In the genomic region with DNA sequence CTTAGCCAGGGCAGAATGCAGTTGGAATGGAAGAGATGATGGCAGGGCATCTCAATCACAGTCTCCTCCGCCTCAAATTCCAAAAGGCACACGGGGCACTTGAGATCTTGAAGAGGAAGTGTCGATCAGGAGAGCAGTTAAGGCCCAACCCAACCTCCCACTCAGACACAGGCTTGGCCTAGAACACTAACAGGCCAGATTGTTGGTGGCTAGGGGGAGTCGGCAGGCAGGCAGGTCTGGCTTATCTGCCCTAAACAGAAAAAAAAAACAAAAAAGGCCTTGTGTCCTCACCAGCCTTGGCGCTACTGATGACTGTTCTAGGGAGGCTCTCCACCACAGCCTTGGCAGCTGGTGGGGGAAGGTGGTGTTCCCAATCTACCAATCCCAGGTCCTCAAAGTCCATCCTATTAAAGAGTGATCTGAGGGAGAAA, we compare ENCODE assay signal across 8 mouse cellular contexts. TPM values are rescaled to one million over a fixed set of nuclear protein-coding genes. Genes with fewer than 3 reads are reported as not detected.
A peak's percentile ranks its signal among the peaks of the same experiment; 100 is the strongest.
DNase-seq lines count a peak whose midpoint lies in the region; ATAC-seq and TF ChIP-seq lines count a peak whose summit lies in the region.

No protein-coding gene starts in this region.

- no peak for TF ChIP-seq POLR2A in bone marrow, adult 2 months (IDR thresholded peaks at IDR 0.05; ENCODE audit: borderline replicate concordance, control insufficient read depth, low read depth, low read length)

- H3K9me3 ChIP-seq in heart, embryonic 10.5 days = no peaks in the 10 kb centered on the region
- H3K9me3 ChIP-seq in hindbrain, postnatal 0 days (ENCODE audit: low read length) = no peaks in the 10 kb centered on the region
- no peaks in the 10 kb centered on the region for H3K9me3 ChIP-seq in midbrain, embryonic 14.5 days (ENCODE audit: control insufficient read depth, low read length)

- peak overlapping the region; percentile 96 for H3K4me2 ChIP-seq in hindbrain, postnatal 0 days (ENCODE audit: low read depth, low read length)
- H3K4me2 ChIP-seq in midbrain, embryonic 14.5 days (ENCODE audit: low read length) = peak overlapping the region; percentile 88

- peak overlapping the region; percentile 88 for H3K4me3 ChIP-seq in heart, embryonic 10.5 days
- H3K4me3 ChIP-seq in bone marrow, adult 2 months (replicated peaks; ENCODE audit: control insufficient read depth, low read depth, low read length) = peak overlapping the region; percentile 30
- peak overlapping the region; percentile 71 for H3K4me3 ChIP-seq in hindbrain, postnatal 0 days (ENCODE audit: low read length)
- 0 out of 2 replicates have a peak overlapping the region, but pooled peaks have one; percentile 72 for H3K4me3 ChIP-seq in midbrain, embryonic 14.5 days (replicated peaks; ENCODE audit: low read depth, low read length)

- H3K36me3 ChIP-seq in heart, embryonic 10.5 days = peaks cover 40% of the 10 kb centered on the region
- H3K36me3 ChIP-seq in hindbrain, postnatal 0 days (ENCODE audit: insufficient read depth, low read length) = peaks cover 13% of the 10 kb centered on the region
- peaks cover 22% of the 10 kb centered on the region for H3K36me3 ChIP-seq in midbrain, embryonic 14.5 days (ENCODE audit: control insufficient read depth, insufficient read depth, low read length)

- H3K27ac ChIP-seq in heart, embryonic 10.5 days = peak overlapping the region; percentile 89
- no peak overlapping the region for H3K27ac ChIP-seq in bone marrow, adult 2 months (ENCODE audit: control insufficient read depth, insufficient read depth, low read depth, low read length, poor library complexity)
- no peak overlapping the region for H3K27ac ChIP-seq in hindbrain, postnatal 0 days
- no peak overlapping the region for H3K27ac ChIP-seq in midbrain, embryonic 14.5 days (replicated peaks; ENCODE audit: low read depth, low read length)

- no peaks in the 10 kb centered on the region for H3K27me3 ChIP-seq in heart, embryonic 10.5 days (ENCODE audit: insufficient read depth, poor library complexity, severe bottlenecking)
- no peaks in the 10 kb centered on the region for H3K27me3 ChIP-seq in hindbrain, postnatal 0 days (ENCODE audit: insufficient read depth, low read length)
- H3K27me3 ChIP-seq in midbrain, embryonic 14.5 days (ENCODE audit: control insufficient read depth, insufficient read depth, low read length) = no peaks in the 10 kb centered on the region

- peak; percentile 75 for DNase-seq in heart, embryonic 10.5 days (ENCODE audit: low spot score)
- DNase-seq in heart, postnatal 4 days = no peak
- no peak for DNase-seq in hindbrain, postnatal 0 days (ENCODE audit: low spot score)
- no peak for DNase-seq in midbrain, embryonic 14.5 days
- DNase-seq in gastrocnemius, postnatal 10 days = no peak
- no peak for DNase-seq in cerebellum, postnatal 25 days

- 24% methylated on average over 5 of the region's 5 CpGs for WGBS in heart, embryonic 10.5 days
- WGBS in bone marrow, adult 2 months = 37% methylated on average over 5 of the region's 5 CpGs
- 66% methylated on average over 5 of the region's 5 CpGs for WGBS in hindbrain, postnatal 0 days
- WGBS in midbrain, embryonic 14.5 days = 85% methylated on average over 5 of the region's 5 CpGs

- peak overlapping the region; percentile 70 for H3K9ac ChIP-seq in hindbrain, postnatal 0 days (replicated peaks; ENCODE audit: low read length)
- no peak overlapping the region for H3K9ac ChIP-seq in midbrain, embryonic 14.5 days (replicated peaks; ENCODE audit: low read length)

- H3K4me1 ChIP-seq in heart, embryonic 10.5 days = peaks cover 44% of the 10 kb centered on the region
- H3K4me1 ChIP-seq in bone marrow, adult 2 months (ENCODE audit: control insufficient read depth, insufficient read depth, low read length) = peaks cover 1% of the 10 kb centered on the region; the same call in 1 of the 2 replicates
- peaks cover 13% of the 10 kb centered on the region for H3K4me1 ChIP-seq in hindbrain, postnatal 0 days (ENCODE audit: insufficient read depth, low read length)
- H3K4me1 ChIP-seq in midbrain, embryonic 14.5 days (ENCODE audit: control insufficient read depth, insufficient read depth, low read length) = peaks cover 13% of the 10 kb centered on the region; the same call in 1 of the 2 replicates

- TF ChIP-seq CTCF in bone marrow, adult 2 months (IDR thresholded peaks at IDR 0.05; ENCODE audit: control insufficient read depth, insufficient read depth, low read length) = no peak
- no peak for TF ChIP-seq CTCF in hindbrain, postnatal 0 days (IDR thresholded peaks at IDR 0.05; ENCODE audit: low read depth)

- no peak for ATAC-seq in hindbrain, postnatal 0 days
- no peak for ATAC-seq in midbrain, embryonic 14.5 days (ENCODE audit: low FRiP score, low TSS enrichment)
- ATAC-seq in erythroid progenitor cell, adult 5-6 weeks (replicated peaks; ENCODE audit: low FRiP score, poor library complexity, severe bottlenecking) = no peak

RNA-seq across cellular contexts. Expression of a gene that starts 5.6 kb away (rescaled TPM):
- 119 and 127 TPM in 2 replicates for polyA plus RNA-seq in heart, embryonic 10.5 days (2016; fragmentation: Nextera tagmentation; extraction: Ambion mirVana)
- total RNA-seq in heart, postnatal 4 days (2021) = 10 to 100 TPM; 41.1 to 42.4 TPM
- 62.6 and 104 TPM in 2 replicates for polyA plus RNA-seq in bone marrow, adult 2 months (2011; ENCODE audit: insufficient read depth, insufficient read length, low replicate concordance, missing spikeins)
- 70.6 and 72.7 TPM in 2 replicates for total RNA-seq in hindbrain, postnatal 0 days (2014; rRNA removed)
- 128 and 134 TPM in 2 replicates for polyA plus RNA-seq in hindbrain, postnatal 0 days (2015; fragmentation: Nextera tagmentation; extraction: Ambion mirVana)
- polyA plus RNA-seq in midbrain, embryonic 14.5 days (2014; fragmentation: Nextera tagmentation; extraction: Ambion mirVana) = 116 and 122 TPM in 2 replicates
- total RNA-seq in gastrocnemius, postnatal 10 days (2021) = 10 to 100 TPM; 35.9 to 36.6 TPM
- total RNA-seq in erythroid progenitor cell, adult 5-6 weeks (2015; ENCODE audit: low replicate concordance) = 68.5 and 96.0 TPM in 2 replicates
- total RNA-seq in erythroid progenitor cell, adult 5-6 weeks (2017; ENCODE audit: low replicate concordance) = 56.4 and 69.8 TPM in 2 replicates

RNA-seq across cellular contexts. Expression of a gene that starts 5.9 kb away (rescaled TPM):
- 15.7 and 24.9 TPM in 2 replicates for polyA plus RNA-seq in heart, embryonic 10.5 days (2016; fragmentation: Nextera tagmentation; extraction: Ambion mirVana)
- 10 to 100 TPM in 1 of 2 experiments, 1 to 10 TPM in 1; 9.8 to 12.3 TPM for total RNA-seq in heart, postnatal 4 days (2021)
- 2.2 and 10.2 TPM in 2 replicates for polyA plus RNA-seq in bone marrow, adult 2 months (2011; ENCODE audit: insufficient read depth, insufficient read length, low replicate concordance, missing spikeins)
- 23.6 and 35.3 TPM in 2 replicates for total RNA-seq in hindbrain, postnatal 0 days (2014; rRNA removed)
- polyA plus RNA-seq in hindbrain, postnatal 0 days (2015; fragmentation: Nextera tagmentation; extraction: Ambion mirVana) = 12.2 and 15.3 TPM in 2 replicates
- polyA plus RNA-seq in midbrain, embryonic 14.5 days (2014; fragmentation: Nextera tagmentation; extraction: Ambion mirVana) = 9.8 and 17.1 TPM in 2 replicates
- total RNA-seq in gastrocnemius, postnatal 10 days (2021) = 10 to 100 TPM in 1 of 2 experiments, 1 to 10 TPM in 1; 8.0 to 14.0 TPM
- 3.2 and 11.7 TPM in 2 replicates for total RNA-seq in erythroid progenitor cell, adult 5-6 weeks (2015; ENCODE audit: low replicate concordance)
- 0.61 TPM in 1 of 2 replicates, not detected in the other for total RNA-seq in erythroid progenitor cell, adult 5-6 weeks (2017; ENCODE audit: low replicate concordance)

RNA-seq across cellular contexts. Expression of a gene that starts 14.0 kb away (rescaled TPM):
- polyA plus RNA-seq in heart, embryonic 10.5 days (2016; fragmentation: Nextera tagmentation; extraction: Ambion mirVana) = 17.3 and 24.9 TPM in 2 replicates
- total RNA-seq in heart, postnatal 4 days (2021) = 10 to 100 TPM; 12.7 to 13.0 TPM
- 12.9 and 21.8 TPM in 2 replicates for polyA plus RNA-seq in bone marrow, adult 2 months (2011; ENCODE audit: insufficient read depth, insufficient read length, low replicate concordance, missing spikeins)
- 8.7 and 12.3 TPM in 2 replicates for total RNA-seq in hindbrain, postnatal 0 days (2014; rRNA removed)
- 15.2 and 15.9 TPM in 2 replicates for polyA plus RNA-seq in hindbrain, postnatal 0 days (2015; fragmentation: Nextera tagmentation; extraction: Ambion mirVana)
- polyA plus RNA-seq in midbrain, embryonic 14.5 days (2014; fragmentation: Nextera tagmentation; extraction: Ambion mirVana) = 14.6 and 16.0 TPM in 2 replicates
- 10 to 100 TPM; 12.5 to 15.6 TPM for total RNA-seq in gastrocnemius, postnatal 10 days (2021)
- total RNA-seq in erythroid progenitor cell, adult 5-6 weeks (2015; ENCODE audit: low replicate concordance) = 23.4 and 33.1 TPM in 2 replicates
- 21.6 and 29.3 TPM in 2 replicates for total RNA-seq in erythroid progenitor cell, adult 5-6 weeks (2017; ENCODE audit: low replicate concordance)

RNA-seq across cellular contexts. Expression of a gene that starts 16.2 kb away (rescaled TPM):
- polyA plus RNA-seq in heart, embryonic 10.5 days (2016; fragmentation: Nextera tagmentation; extraction: Ambion mirVana) = 43.5 and 53.9 TPM in 2 replicates
- 10 to 100 TPM; 28.1 to 29.1 TPM for total RNA-seq in heart, postnatal 4 days (2021)
- polyA plus RNA-seq in bone marrow, adult 2 months (2011; ENCODE audit: insufficient read depth, insufficient read length, low replicate concordance, missing spikeins) = 30.0 and 53.7 TPM in 2 replicates
- total RNA-seq in hindbrain, postnatal 0 days (2014; rRNA removed) = 59.3 and 64.6 TPM in 2 replicates
- 33.1 and 34.1 TPM in 2 replicates for polyA plus RNA-seq in hindbrain, postnatal 0 days (2015; fragmentation: Nextera tagmentation; extraction: Ambion mirVana)
- polyA plus RNA-seq in midbrain, embryonic 14.5 days (2014; fragmentation: Nextera tagmentation; extraction: Ambion mirVana) = 47.8 and 60.6 TPM in 2 replicates
- total RNA-seq in gastrocnemius, postnatal 10 days (2021) = 10 to 100 TPM; 17.2 to 18.4 TPM
- total RNA-seq in erythroid progenitor cell, adult 5-6 weeks (2015; ENCODE audit: low replicate concordance) = 62.9 and 90.1 TPM in 2 replicates
- 63.4 and 92.7 TPM in 2 replicates for total RNA-seq in erythroid progenitor cell, adult 5-6 weeks (2017; ENCODE audit: low replicate concordance)

RNA-seq across cellular contexts. Expression of a gene that starts 19.1 kb away (rescaled TPM):
- polyA plus RNA-seq in heart, embryonic 10.5 days (2016; fragmentation: Nextera tagmentation; extraction: Ambion mirVana) = 40.5 and 44.7 TPM in 2 replicates
- 10 to 100 TPM; 33.4 to 36.0 TPM for total RNA-seq in heart, postnatal 4 days (2021)
- 80.8 and 96.2 TPM in 2 replicates for polyA plus RNA-seq in bone marrow, adult 2 months (2011; ENCODE audit: insufficient read depth, insufficient read length, low replicate concordance, missing spikeins)
- 4.6 and 20.0 TPM in 2 replicates for total RNA-seq in hindbrain, postnatal 0 days (2014; rRNA removed)
- 11.9 and 12.9 TPM in 2 replicates for polyA plus RNA-seq in hindbrain, postnatal 0 days (2015; fragmentation: Nextera tagmentation; extraction: Ambion mirVana)
- polyA plus RNA-seq in midbrain, embryonic 14.5 days (2014; fragmentation: Nextera tagmentation; extraction: Ambion mirVana) = 3.2 and 15.2 TPM in 2 replicates
- total RNA-seq in gastrocnemius, postnatal 10 days (2021) = 10 to 100 TPM; 49.1 to 50.0 TPM
- total RNA-seq in erythroid progenitor cell, adult 5-6 weeks (2015; ENCODE audit: low replicate concordance) = 85.1 and 98.0 TPM in 2 replicates
- 23.8 and 24.3 TPM in 2 replicates for total RNA-seq in erythroid progenitor cell, adult 5-6 weeks (2017; ENCODE audit: low replicate concordance)

Comparison
In these comparisons a context has a peak if more than half of its experiments do, and no peak if none do; other contexts are left out.
1. H3K4me3 ChIP-seq: peak in every context shown above with its lines; median percentile 88 in heart, embryonic 10.5 days; 72 in midbrain, embryonic 14.5 days; 71 in hindbrain, postnatal 0 days; 30 in bone marrow, adult 2 months.